Mouse (Mus musculus): ENCODE measurements around the gene Tmem11. TPM values are rescaled to one million over a fixed set of nuclear protein-coding genes. Genes with fewer than 3 reads are reported as not detected.
A peak's percentile ranks its signal among the peaks of the same experiment; 100 is the strongest.
"Not testable (repeated sequence)": the region's sequence is repeated elsewhere in the genome, so short reads cannot be mapped to it uniquely, and the experiment has no call there.

Gene Tmem11
- polyA plus RNA-seq, 1 experiment from 2014 or later, result 59.8 TPM

DNA sequence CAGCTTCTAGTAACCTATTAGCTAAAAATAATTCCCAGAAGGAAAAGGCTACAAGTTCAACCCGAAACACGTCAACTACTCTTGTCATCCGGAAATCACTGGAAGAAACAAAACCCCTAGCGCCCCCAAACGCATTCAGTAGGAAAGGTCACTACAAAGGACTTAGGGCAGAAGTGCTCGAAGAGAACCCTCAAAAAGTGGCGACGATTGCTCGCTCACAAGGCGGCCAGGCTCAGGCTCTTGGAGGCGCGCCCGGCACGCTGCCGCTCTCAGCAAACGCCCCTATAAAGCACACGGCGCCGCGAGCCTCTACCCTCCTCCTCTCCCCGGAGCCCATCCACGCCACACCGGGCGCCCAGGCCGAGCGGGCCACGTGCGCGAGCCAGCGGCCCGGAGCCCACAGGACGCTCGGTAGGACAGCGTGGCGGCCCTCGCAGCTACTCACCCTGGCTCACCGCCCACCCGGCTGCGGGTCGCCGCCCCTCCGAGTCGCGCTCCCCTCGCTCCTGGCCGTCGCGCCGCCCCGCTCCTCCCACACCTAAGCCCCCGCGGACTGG lies 938 bp downstream of the Tmem11 start:
- peak overlapping the region; percentile 99 for H3K4me3 ChIP-seq (ENCODE audit: low read depth, low read length)
- ATAC-seq (replicated peaks; ENCODE audit: low FRiP score), result peak; percentile 71
- DNase-seq (ENCODE audit: low spot score), result no peak
- no peaks in the 10 kb centered on the region for H3K36me3 ChIP-seq (ENCODE audit: control insufficient read depth, insufficient read depth, low read length)
- H3K9ac ChIP-seq (ENCODE audit: low read length), result peak overlapping the region; percentile 92
- H3K9me3 ChIP-seq (ENCODE audit: control insufficient read depth, low read length), result no peaks in the 10 kb centered on the region
- no peaks in the 10 kb centered on the region for H3K27me3 ChIP-seq (ENCODE audit: control insufficient read depth, insufficient read depth, low read length)
- peak overlapping the region; percentile 71 for H3K27ac ChIP-seq (ENCODE audit: low read depth, low read length)
- peak overlapping the region; percentile 65 for H3K4me2 ChIP-seq (ENCODE audit: low read depth, low read length, severe bottlenecking)
- H3K4me1 ChIP-seq (replicated peaks; ENCODE audit: control insufficient read depth, insufficient read depth, low read length), result peaks cover 10% of the 10 kb centered on the region; the same call in 1 of the 2 replicates
- WGBS, result under 1% methylated on average over 49 of the region's 52 CpGs

DNA sequence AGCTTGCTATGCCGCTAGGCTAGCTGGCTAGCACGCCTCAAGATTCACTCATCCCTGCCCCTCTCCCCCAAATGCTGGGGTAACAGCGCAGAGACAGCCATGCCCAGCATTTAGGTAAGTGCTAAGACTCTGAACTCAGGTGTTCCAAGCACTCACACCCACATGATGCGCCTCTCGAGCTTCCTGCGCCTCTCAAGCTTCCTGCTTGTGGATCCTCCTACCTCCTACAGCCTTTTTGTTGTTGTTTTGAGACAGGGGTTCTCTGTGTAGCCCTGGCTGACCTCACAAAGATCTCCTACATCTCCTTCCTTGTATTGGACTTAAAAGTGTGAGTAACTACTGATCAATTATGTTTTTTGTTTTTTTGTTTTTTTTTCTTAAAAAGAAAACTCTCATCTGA lies 6.0 kb downstream of the Tmem11 start:
- no peaks in the 10 kb centered on the region for H3K9me3 ChIP-seq (ENCODE audit: control insufficient read depth, low read length)
- H3K9ac ChIP-seq (ENCODE audit: low read length), result no peak overlapping the region
- H3K36me3 ChIP-seq (ENCODE audit: control insufficient read depth, insufficient read depth, low read length), result no peaks in the 10 kb centered on the region
- H3K4me1 ChIP-seq (replicated peaks; ENCODE audit: control insufficient read depth, insufficient read depth, low read length), result peaks cover 4% of the 10 kb centered on the region; the same call in 1 of the 2 replicates
- WGBS, result 92% methylated on average over 6 of the region's 6 CpGs
- DNase-seq (ENCODE audit: low spot score) (no peak), ATAC-seq (replicated peaks; ENCODE audit: low FRiP score) (no peak)
- no peak overlapping the region for H3K4me3 ChIP-seq (ENCODE audit: low read depth, low read length)
- H3K4me2 ChIP-seq (ENCODE audit: low read depth, low read length, severe bottlenecking), result no peak overlapping the region
- H3K27ac ChIP-seq (ENCODE audit: low read depth, low read length), result no peak overlapping the region
- H3K27me3 ChIP-seq (ENCODE audit: control insufficient read depth, insufficient read depth, low read length), result no peaks in the 10 kb centered on the region

DNA sequence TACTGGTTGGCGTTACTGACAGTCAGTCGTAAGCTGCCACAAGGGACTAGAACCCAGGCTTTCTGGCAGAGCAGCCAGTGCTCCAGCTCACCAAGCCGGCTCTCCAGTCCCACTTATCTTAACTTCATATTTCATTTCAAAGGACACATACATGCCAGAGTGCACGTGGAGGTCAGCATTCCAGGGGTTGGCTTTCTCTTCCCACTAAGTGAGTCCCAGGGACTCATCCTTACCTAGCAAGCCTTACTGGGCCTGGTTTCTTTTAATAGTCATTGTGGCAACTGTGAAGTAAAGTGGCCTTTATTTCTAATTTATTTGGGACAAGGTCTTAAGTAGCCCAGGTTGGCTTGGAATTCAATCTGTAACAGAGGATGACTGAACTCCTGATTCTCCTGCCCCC lies 7.7 kb downstream of the Tmem11 start:
- no peaks in the 10 kb centered on the region for H3K36me3 ChIP-seq (ENCODE audit: control insufficient read depth, insufficient read depth, low read length)
- no peak overlapping the region for H3K4me3 ChIP-seq (ENCODE audit: low read depth, low read length)
- H3K9me3 ChIP-seq (ENCODE audit: control insufficient read depth, low read length), result no peaks in the 10 kb centered on the region
- no peaks in the 10 kb centered on the region for H3K4me1 ChIP-seq (replicated peaks; ENCODE audit: control insufficient read depth, insufficient read depth, low read length)
- H3K27ac ChIP-seq (ENCODE audit: low read depth, low read length), result no peak overlapping the region
- H3K4me2 ChIP-seq (ENCODE audit: low read depth, low read length, severe bottlenecking), result no peak overlapping the region
- WGBS, result 91% methylated on average over 4 of the region's 4 CpGs
- H3K27me3 ChIP-seq (ENCODE audit: control insufficient read depth, insufficient read depth, low read length), result no peaks in the 10 kb centered on the region
- no peak overlapping the region for H3K9ac ChIP-seq (ENCODE audit: low read length)
- ATAC-seq (replicated peaks; ENCODE audit: low FRiP score) (no peak), DNase-seq (ENCODE audit: low spot score) (no peak)

DNA sequence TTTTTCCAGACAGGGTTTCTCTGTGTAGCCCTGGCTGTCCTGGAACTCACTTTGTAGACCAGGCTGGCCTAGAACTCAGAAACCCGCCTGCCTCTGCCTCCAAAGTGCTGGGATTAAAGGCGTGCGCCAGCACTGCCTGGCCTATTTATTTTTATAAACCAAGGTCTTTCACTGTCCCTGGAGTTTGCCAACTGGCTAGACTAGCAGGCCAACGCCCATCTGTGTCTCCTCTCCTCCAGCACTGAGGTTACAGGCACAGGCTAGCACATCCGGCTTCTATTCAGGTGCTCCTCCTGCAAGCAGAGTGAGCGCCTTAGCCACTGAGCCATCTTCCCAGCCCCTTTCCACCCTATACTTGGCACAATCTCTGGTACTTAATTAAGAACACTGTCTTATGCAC lies 9.6 kb downstream of the Tmem11 start:
- H3K27me3 ChIP-seq (ENCODE audit: control insufficient read depth, insufficient read depth, low read length); ATAC-seq (replicated peaks; ENCODE audit: low FRiP score); H3K9ac ChIP-seq (ENCODE audit: low read length); H3K4me1 ChIP-seq (replicated peaks; ENCODE audit: control insufficient read depth, insufficient read depth, low read length); H3K36me3 ChIP-seq (ENCODE audit: control insufficient read depth, insufficient read depth, low read length); H3K27ac ChIP-seq (ENCODE audit: low read depth, low read length); H3K9me3 ChIP-seq (ENCODE audit: control insufficient read depth, low read length); H3K4me2 ChIP-seq (ENCODE audit: low read depth, low read length, severe bottlenecking); H3K4me3 ChIP-seq (ENCODE audit: low read depth, low read length); DNase-seq (ENCODE audit: low spot score): not testable (repeated sequence)
- WGBS, result 93% methylated on average over 6 of the region's 6 CpGs

DNA sequence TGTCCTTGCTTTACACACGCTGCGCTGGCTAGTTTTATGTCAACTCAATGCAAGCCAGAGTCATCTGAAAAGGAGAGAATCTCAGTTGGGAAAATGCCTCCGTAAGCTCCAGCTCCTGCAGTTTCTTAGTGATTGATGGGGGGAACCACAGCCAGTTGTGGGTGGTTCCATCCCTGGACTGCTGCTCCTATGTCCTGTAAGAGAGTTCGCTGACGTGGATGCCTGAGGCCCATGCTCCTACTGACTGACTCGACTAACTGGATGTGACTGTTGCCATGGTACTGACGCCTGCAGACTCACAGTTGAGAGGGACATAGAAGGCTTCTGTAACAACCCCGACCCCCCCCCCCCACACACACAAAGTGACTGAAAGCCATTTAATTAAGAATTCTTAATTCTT lies 11.2 kb downstream of the Tmem11 start:
- H3K36me3 ChIP-seq (ENCODE audit: control insufficient read depth, insufficient read depth, low read length), result no peaks in the 10 kb centered on the region; the same call in 1 of the 2 replicates
- 78% methylated on average over 8 of the region's 8 CpGs for WGBS

DNA sequence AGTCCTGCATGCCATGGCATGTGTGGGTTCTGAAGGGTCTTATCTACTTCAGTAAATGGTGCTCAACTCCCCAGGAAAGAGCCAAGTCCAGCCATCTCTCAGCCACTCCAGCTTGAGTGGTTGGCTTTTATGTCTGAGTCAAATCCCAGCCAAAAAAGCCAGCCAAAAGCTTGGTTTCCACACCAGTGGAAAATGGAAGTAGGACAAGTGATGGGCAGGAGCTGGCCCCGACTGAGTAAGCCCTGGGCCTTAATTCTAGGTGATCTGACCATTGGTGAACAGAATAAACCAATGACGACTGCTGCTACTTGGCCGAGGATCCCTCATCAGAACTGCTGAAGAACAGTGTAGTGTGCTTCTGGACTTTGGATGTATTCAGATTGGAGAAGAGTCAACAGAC lies 11.6 kb downstream of the Tmem11 start:
- no peak overlapping the region for H3K9ac ChIP-seq (ENCODE audit: low read length)
- H3K9me3 ChIP-seq (ENCODE audit: control insufficient read depth, low read length), result no peaks in the 10 kb centered on the region
- DNase-seq (ENCODE audit: low spot score), result no peak
- no peaks in the 10 kb centered on the region for H3K27me3 ChIP-seq (ENCODE audit: control insufficient read depth, insufficient read depth, low read length)
- no peak overlapping the region for H3K27ac ChIP-seq (ENCODE audit: low read depth, low read length)
- H3K36me3 ChIP-seq (ENCODE audit: control insufficient read depth, insufficient read depth, low read length), result no peaks in the 10 kb centered on the region; the same call in 1 of the 2 replicates
- no peaks in the 10 kb centered on the region for H3K4me1 ChIP-seq (replicated peaks; ENCODE audit: control insufficient read depth, insufficient read depth, low read length)
- no peak for ATAC-seq (replicated peaks; ENCODE audit: low FRiP score)
- no peak overlapping the region for H3K4me3 ChIP-seq (ENCODE audit: low read depth, low read length)
- no peak overlapping the region for H3K4me2 ChIP-seq (ENCODE audit: low read depth, low read length, severe bottlenecking)
- WGBS, result 78% methylated on average over 3 of the region's 3 CpGs

More for the DNA sequence above, 11.2 kb downstream of the Tmem11 start:
- no peaks in the 10 kb centered on the region for H3K4me1 ChIP-seq (replicated peaks; ENCODE audit: control insufficient read depth, insufficient read depth, low read length)
- H3K4me2 ChIP-seq (ENCODE audit: low read depth, low read length, severe bottlenecking), result no peak overlapping the region
- no peak for ATAC-seq (replicated peaks; ENCODE audit: low FRiP score)
- no peaks in the 10 kb centered on the region for H3K27me3 ChIP-seq (ENCODE audit: control insufficient read depth, insufficient read depth, low read length)
- H3K4me3 ChIP-seq (ENCODE audit: low read depth, low read length), result no peak overlapping the region
- no peaks in the 10 kb centered on the region for H3K9me3 ChIP-seq (ENCODE audit: control insufficient read depth, low read length)
- no peak overlapping the region for H3K27ac ChIP-seq (ENCODE audit: low read depth, low read length)
- no peak overlapping the region for H3K9ac ChIP-seq (ENCODE audit: low read length)
- no peak for DNase-seq (ENCODE audit: low spot score)

DNA sequence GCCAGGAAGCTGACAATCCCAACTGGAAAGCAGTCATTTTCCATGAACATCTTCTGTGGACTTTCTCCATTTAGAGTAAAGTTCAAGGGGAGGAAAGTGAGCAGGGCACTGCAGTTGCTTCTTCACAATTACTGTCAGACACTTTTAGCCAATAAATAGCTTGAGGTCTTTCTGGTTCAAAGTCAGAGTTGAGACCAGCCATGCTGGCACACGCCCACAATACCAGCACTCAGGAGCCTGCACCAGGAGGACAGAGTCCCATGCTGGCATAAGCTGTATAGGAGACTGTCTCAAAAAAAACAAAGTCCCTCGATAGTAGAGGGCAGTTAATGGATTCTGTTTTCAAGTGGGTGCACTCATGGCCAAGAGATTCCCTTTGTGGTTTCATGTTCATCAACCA lies 13.1 kb downstream of the Tmem11 start:
- 68% methylated on average over 2 of the region's 2 CpGs for WGBS
- Histone ChIP-seq H3K4me1 (replicated peaks; ENCODE audit: control insufficient read depth, insufficient read depth, low read length) (no peaks in the 10 kb centered on the region), H3K27ac (ENCODE audit: low read depth, low read length) (no peak overlapping the region), H3K4me2 (ENCODE audit: low read depth, low read length, severe bottlenecking) (no peak overlapping the region), H3K9ac (ENCODE audit: low read length) (no peak overlapping the region), H3K9me3 (ENCODE audit: control insufficient read depth, low read length) (no peaks in the 10 kb centered on the region), H3K36me3 (ENCODE audit: control insufficient read depth, insufficient read depth, low read length) (no peaks in the 10 kb centered on the region; the same call in 1 of the 2 replicates), H3K27me3 (ENCODE audit: control insufficient read depth, insufficient read depth, low read length) (no peaks in the 10 kb centered on the region), H3K4me3 (ENCODE audit: low read depth, low read length) (no peak overlapping the region)
- DNase-seq (ENCODE audit: low spot score) (no peak), ATAC-seq (replicated peaks; ENCODE audit: low FRiP score) (no peak)

DNA sequence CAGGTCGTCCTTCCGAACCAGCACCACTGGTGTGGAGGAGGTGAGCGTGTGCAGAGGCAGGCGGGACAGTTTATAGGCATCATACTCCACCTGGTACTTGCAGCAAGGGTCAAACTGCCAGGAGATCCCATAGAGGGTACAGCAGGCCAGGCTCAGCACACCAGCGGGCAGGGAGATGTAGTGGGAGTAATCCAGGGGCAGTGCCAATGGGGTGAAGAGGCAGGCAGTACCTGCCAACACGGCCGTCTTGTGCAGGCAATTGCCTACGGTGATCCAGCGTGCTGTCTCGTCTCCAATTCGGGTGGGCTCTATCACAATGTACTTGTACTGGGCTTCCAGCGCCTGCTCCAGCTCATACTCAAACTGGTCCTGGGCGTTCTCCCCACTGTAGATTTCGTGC lies 14.2 kb downstream of the Tmem11 start:
- Histone ChIP-seq H3K4me1 (replicated peaks; ENCODE audit: control insufficient read depth, insufficient read depth, low read length) (no peaks in the 10 kb centered on the region), H3K36me3 (ENCODE audit: control insufficient read depth, insufficient read depth, low read length) (no peaks in the 10 kb centered on the region; the same call in 1 of the 2 replicates), H3K4me3 (ENCODE audit: low read depth, low read length) (no peak overlapping the region), H3K9me3 (ENCODE audit: control insufficient read depth, low read length) (no peaks in the 10 kb centered on the region), H3K27me3 (ENCODE audit: control insufficient read depth, insufficient read depth, low read length) (no peaks in the 10 kb centered on the region), H3K27ac (ENCODE audit: low read depth, low read length) (no peak overlapping the region), H3K9ac (ENCODE audit: low read length) (no peak overlapping the region), H3K4me2 (ENCODE audit: low read depth, low read length, severe bottlenecking) (no peak overlapping the region)
- DNase-seq (ENCODE audit: low spot score) (no peak), ATAC-seq (replicated peaks; ENCODE audit: low FRiP score) (no peak)
- 88% methylated on average over 14 of the region's 14 CpGs for WGBS

DNA sequence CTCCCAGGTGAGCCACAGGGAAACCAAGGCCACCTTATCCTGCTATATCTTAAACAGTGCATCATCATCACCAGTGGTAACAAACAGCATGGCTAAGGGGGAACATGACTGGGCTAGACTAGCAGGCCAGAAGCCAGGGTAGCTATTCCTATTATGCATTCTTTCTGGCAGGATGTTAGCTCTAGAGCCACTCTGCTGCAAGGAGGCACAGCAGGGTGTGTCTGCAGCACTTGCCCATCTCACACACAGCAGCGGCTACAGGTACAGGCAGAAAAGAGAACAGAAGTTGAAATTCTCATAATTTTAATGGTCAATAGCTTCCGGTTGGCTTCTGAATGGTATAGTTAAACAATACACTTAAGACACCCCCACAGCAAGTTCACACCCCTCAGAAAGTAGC lies 14.9 kb downstream of the Tmem11 start:
- Histone ChIP-seq H3K4me3 (ENCODE audit: low read depth, low read length) (no peak overlapping the region), H3K4me1 (replicated peaks; ENCODE audit: control insufficient read depth, insufficient read depth, low read length) (no peaks in the 10 kb centered on the region), H3K9me3 (ENCODE audit: control insufficient read depth, low read length) (no peaks in the 10 kb centered on the region), H3K27ac (ENCODE audit: low read depth, low read length) (no peak overlapping the region), H3K27me3 (ENCODE audit: control insufficient read depth, insufficient read depth, low read length) (no peaks in the 10 kb centered on the region), H3K4me2 (ENCODE audit: low read depth, low read length, severe bottlenecking) (no peak overlapping the region), H3K9ac (ENCODE audit: low read length) (no peak overlapping the region), H3K36me3 (ENCODE audit: control insufficient read depth, insufficient read depth, low read length) (no peaks in the 10 kb centered on the region; the same call in 1 of the 2 replicates)
- ATAC-seq (replicated peaks; ENCODE audit: low FRiP score), result no peak
- 96% methylated on average over 2 of the region's 2 CpGs for WGBS
- no peak for DNase-seq (ENCODE audit: low spot score)

Measured in forebrain, embryonic 11.5 days (tissue).